In genomic region chr2:97707741-97708140, GRCm38 (mm10) we compare ENCODE assay signal across 20 mouse cellular contexts.
DNase-seq lines count a peak whose midpoint lies in the region; ATAC-seq lines count a peak whose summit lies in the region.
"Had no signal": no experiment of that assay in that cellular context is flagged by ENCODE, and none has a peak within 500 bp of the region (broad histone marks: within the 10 kb centered on the region; RNA-seq: fewer than 3 reads in every experiment).

No protein-coding gene starts in this region.

- DNase-seq in frontal cortex, adult 2 months (ENCODE audit: extremely low spot score in 1 of 2, low spot score in 1 of 2): peak; percentile 47 to 62
- no peak for DNase-seq in frontal cortex, postnatal 10 days (ENCODE audit: low spot score in 2 of 2)
- DNase-seq in right cerebral cortex, postnatal 10 days (ENCODE audit: low spot score in 2 of 2): peak; percentile 24 to 47
- no peak for DNase-seq in right cerebral cortex, postnatal 14 days
- peak; percentile 25 to 51 for DNase-seq in left cerebral cortex, postnatal 14 days (ENCODE audit: low spot score in 2 of 2)
- no peak for DNase-seq in cerebellum, adult 8-10 months
- DNase-seq in adrenal gland, postnatal 36 days: no peak
- DNase-seq: adrenal gland, postnatal 14 days; cerebellum, adult 2 months; cerebellum, postnatal 25 days; gastrocnemius, postnatal 36 days; heart, adult 18-20 months; heart, postnatal 4 days; kidney, adult 11 months; kidney, postnatal 14 days; layer of hippocampus, adult 9-11 months; lung, postnatal 36 days had no signal

- intact Hi-C loops in left cerebral cortex, postnatal 14 days (cut with DNase I): loop anchor here (10.0 kb wide), 1 partner anchor 417 kb away; no protein-coding TSS in a partner anchor

- ATAC-seq in erythroblast, adult 5-6 weeks (replicated peaks; ENCODE audit: low FRiP score, poor library complexity, severe bottlenecking): no peak
- ATAC-seq: forebrain, embryonic 15.5 days; inflammation-experienced regulatory T-cells, adult 6 months had no signal

Comparison
In these comparisons a context has a peak if more than half of its experiments do, and no peak if none do; other contexts are left out.
1. DNase-seq: peak in frontal cortex, adult 2 months (2 of 2), right cerebral cortex, postnatal 10 days (2 of 2) and left cerebral cortex, postnatal 14 days (2 of 2); none in frontal cortex, postnatal 10 days (0 of 2), right cerebral cortex, postnatal 14 days (single experiment), cerebellum, adult 8-10 months (single experiment) and adrenal gland, postnatal 36 days (0 of 2).